Mouse (Mus musculus): ENCODE data around the gene Ptpn9. TPM values are rescaled to one million over a fixed set of nuclear protein-coding genes. Genes with fewer than 3 reads are reported as not detected.

Gene Ptpn9
- total and polyA plus RNA-seq, 3 experiments = 37.2 to 145 (median 47.6) TPM

DNA sequence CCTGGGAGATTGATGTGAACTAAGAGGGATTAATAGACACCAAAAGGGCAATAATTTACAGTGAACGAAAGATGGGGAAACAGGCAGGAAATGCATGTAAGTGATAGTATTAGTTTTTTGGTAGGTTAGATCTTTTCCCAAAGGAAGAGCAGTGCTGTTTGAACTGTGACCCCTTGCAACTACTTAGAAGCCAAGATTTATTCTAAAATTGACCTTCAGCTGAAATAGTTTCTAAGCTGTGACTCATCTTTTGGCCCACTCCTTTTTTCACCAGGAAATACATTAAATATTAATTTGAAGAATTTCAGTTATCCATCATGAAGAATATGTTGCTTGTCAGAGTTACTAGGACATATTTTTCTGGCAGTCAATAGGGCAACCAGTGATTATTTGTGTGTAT lies 19.0 kb downstream of the Ptpn9 start:
- DNase-seq = no peak

DNA sequence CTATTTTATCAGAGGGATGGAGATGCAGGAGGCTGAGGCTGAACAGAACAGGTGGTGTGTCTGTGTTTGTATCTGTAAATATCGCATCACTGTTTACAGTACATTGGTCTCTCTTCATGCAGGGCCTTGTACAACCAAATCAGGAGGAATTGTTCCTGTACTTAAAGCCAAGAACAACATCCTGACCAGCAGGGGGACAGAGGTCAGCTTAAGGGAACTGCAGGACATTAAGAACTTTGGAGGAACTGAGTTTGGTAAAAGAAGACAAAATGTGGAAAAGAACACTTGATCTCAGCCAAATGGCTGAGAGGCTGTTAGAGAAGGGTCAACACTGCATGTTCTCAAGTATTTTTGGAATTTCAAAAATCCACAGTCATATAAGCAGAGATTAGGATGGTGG lies 20.0 kb downstream of the Ptpn9 start:
- peak; percentile 38 for DNase-seq

DNA sequence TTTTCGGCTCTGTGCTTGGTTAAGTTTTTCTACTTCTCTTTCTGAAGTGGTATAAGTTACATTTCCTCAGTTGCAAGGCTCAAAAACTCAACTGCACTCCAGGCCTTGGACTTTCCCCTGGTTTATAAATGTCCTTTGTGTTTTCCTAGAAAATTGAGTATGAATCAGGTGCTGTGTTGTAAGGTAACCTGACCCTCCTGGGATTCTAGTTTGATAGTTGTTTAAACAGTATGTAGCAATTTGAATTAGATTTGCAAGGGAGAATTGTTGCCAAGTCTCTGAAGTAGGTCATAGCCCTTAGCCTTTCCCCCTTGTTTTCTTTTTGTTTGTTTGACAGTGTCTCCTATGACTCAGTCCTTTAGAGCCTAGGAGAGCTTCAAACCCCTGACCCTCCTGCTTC lies 22.9 kb downstream of the Ptpn9 start:
- peak; percentile 42 for DNase-seq

DNA sequence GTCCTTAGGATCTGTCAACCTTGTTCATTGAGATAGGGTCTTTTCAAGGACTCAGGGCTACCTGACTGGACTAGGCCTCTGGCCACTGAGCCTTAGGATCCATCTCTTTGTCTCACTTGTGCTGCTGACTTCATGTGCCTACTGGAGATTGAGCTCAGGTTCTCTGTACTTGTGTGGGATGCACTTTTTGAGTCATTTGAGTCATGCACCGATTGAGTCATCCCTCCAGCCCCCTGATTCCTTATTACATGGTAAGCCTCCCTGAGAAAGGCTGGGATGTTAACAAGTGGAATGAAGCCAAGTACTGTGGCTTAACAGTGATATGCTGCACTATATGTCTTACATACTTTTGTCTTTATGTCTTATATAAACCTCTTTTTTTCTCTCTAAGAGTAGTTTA lies 37.0 kb downstream of the Ptpn9 start:
- no peak for DNase-seq

DNA sequence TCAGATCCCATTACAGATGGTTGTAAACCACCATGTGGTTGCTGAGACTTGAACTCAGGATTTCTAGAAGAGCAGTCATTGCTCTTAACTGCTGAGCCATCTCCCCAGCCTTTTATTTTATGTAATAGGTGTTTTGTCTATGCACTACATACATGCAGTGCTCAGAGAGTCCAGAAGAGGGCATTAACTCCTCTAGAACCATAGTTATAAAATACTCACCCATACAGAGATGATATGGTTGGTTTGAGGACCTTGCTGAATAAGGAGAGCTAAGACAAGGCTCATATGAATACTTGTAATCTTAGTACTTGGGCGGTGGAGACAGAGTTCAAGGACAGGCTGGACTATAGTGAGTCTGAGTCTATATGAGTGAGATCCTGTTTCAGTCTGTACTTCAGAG lies 61.5 kb downstream of the Ptpn9 start:
- DNase-seq = peak; percentile 51

DNA sequence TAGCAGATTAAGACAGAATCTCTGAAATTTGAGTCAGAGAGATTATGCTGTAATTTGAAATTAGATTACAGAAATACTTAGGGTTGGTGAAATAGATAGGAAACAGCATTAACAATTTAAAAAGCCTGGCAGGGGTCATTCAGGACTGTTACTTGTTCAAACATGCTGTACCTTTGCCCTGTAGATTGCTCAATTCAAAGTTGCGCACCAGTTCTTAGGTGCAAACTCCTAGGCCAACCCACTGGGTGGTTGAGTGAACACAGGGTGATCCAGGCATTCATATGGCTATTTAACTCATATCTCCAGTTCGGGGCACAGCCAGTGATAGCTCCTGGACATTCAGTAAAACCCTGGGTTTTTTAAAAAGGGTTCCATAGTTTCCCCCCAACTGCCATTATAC lies 69.4 kb downstream of the Ptpn9 start:
- DNase-seq = no peak

DNA sequence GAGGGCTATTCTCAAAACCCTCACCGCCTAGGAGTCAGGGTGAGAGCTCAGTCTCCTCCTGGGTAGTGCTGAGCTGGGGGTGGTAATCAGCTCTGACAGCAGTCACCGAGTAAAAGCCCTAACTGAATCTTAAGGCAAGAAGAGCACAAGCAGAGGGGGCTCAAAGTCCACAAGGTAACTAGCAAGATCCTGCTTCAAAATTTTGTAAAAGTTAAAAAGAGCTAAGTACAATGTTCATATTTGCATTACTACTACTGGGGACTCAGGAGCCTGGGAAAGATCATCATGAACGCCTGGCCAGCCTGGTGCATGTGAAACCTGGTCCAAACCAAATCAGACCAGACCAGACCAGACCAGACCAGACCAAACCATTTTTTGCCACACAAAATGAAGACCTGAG lies 73.5 kb downstream of the Ptpn9 start:
- no peak for DNase-seq

DNA sequence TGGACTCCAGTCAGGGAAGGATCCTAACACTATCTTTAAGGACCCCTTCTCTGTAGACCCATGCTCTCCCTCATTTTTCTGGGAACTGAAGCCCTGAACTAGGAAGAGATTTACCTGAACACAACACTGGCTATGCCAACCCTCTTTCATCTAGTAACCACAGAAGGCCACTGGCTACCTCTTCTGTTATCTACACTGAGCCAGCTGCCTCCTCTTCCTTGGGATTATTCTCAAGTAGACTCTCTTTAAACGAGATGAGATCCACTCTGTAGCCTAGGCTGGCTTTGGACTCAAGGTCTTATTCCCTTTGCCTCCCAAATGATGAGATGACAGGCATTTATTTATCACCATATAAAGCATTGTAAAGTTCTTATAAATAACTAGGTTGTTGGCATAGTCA lies 75.5 kb downstream of the Ptpn9 start:
- DNase-seq = no peak

DNA sequence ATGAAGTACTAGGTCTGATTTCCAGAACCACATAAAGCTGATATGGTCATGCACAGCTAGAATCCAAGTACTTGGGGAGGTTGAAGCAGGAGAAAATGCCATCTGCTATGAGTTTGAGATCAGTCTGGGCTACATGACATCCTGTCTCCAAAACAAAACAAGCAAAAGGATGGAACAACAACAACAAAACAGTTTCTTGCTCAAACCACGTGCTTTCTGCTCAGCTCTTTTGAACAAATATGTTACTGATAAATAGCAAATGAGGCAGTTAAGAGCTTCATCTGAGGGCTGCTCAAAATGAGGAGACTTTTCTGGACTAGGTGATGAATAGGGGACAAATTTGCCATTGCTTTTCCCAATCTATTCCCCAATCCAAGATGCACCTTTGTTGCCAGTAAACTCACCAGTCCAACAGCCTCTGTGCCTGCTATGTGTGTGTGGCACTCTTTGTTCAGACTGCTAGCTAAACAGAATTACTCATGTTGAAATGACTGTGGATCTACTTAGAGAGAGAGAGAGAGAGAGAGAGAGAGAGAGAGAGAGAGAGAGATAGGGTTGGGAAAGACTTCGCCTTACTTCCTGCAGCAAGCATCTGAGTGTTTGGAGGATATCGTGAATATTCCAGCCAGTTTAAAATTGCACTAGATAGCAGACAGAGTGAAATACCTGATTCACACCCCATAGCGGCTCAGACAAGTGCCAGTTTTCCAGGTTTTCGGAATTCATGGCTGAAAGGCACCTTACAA lies 76.2 kb downstream of the Ptpn9 start:
- DNase-seq = no peak

DNA sequence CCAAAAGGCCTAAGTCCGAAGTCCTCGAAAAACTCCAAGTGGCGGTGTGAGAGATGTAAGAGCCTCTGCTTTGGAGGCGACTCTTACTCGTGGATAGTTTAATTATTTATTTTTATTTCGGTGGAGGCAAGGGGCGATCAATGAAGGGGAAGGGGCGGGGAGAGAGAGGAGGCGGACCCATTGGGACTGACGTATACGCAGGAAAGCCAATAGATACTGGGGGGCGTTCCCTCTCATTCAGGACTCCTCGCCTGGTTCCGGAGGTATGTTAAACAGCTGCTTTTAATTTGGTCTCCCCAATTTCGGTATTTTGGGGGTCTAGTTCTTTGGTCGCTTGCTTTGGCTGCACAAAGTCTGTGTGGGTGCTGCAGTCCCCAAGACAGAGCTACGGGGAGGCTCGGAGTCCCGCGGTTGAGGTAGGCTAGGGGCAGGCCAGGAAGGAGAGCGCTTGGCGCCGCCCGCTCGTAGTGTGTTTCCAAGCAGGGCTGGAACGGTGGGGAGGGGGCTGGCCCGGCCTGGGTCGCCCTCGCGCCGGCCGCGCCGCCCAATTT lies 77.2 kb downstream of the Ptpn9 start, which contains the start of gene Sin3a:
TSS of gene Sin3a (plus strand) at position 240 of the 551 bp plus-strand sequence.
- peak; percentile 88 for DNase-seq

DNA sequence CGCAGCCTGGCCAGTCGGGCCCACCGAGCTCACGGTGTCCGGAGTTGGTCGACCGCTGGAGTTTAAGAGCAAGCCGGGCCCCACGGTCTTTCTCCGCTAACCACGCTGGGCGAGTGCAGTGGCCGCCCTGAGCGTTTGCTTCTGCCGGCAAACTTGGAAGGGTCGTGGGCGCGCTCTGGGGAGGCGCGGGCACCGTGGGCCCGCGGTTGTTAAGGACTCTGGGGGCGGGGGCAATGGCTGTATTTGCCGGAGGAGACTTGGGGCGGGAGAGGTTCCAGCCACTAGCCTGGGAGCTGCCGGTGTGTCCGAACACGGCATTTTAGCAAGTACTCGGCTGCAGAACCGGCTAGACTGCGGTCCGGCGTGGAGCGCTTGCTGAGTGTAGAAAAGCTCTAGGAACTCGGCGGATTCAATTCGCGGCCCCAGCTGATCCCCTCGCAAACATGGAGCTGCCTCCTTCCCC lies 77.8 kb downstream of the Ptpn9 start:
- DNase-seq = no peak

DNA sequence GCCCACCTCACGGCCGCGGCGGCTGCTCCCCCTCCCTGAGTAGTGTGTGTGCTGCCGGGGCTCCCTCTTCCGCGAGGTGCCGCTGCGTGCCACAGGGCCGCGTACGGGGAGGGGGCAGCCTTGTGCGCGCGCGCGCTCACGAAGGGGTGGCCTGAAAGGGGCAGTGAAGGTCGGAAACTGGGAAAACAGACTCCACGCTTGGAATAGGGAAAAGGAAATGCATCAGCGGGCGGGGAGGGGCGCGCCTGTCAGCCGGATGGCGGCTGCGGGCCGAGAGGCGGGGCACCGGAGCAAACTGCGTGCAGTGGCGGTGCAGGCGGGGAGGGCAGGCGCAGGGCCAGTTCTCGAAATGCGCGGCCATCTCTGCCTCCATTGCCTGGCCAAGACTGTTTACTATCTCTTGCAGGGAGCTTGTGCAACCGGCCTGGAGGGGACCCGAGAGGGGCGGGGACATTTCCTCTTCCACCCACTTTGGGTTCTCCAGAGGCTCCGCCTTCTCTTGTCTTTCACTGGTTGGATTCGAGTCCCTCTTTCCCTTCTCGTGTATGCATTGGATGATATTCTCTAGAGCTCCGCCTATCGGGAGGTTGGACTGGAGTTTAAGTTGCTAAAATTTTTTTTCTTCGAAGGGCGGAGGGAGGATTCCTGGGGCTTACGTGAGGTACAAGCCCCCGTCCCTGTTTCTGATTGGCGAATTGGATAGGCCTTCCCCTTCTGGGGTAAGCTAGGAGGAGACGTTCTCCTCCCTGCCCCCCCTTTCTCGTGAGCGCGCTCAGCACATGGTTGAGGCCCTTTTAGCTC lies 78.5 kb downstream of the Ptpn9 start:
- peak; percentile 99 for DNase-seq

DNA sequence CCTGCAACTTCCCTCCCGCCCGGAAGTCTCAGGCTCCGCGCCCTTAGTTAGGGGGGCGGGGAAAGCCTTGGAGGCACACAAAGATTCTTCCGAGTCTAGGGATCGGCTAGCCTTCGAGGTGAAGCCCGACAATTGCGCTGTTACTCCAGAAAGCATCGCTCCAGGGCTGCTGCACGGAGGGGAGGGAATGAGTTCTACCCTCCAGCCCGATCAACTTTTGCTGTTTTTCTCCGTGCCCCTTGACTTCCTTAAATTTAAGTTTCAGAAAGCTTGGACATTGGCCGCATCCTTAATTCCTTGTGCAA lies 79.0 kb downstream of the Ptpn9 start:
- DNase-seq = no peak

DNA sequence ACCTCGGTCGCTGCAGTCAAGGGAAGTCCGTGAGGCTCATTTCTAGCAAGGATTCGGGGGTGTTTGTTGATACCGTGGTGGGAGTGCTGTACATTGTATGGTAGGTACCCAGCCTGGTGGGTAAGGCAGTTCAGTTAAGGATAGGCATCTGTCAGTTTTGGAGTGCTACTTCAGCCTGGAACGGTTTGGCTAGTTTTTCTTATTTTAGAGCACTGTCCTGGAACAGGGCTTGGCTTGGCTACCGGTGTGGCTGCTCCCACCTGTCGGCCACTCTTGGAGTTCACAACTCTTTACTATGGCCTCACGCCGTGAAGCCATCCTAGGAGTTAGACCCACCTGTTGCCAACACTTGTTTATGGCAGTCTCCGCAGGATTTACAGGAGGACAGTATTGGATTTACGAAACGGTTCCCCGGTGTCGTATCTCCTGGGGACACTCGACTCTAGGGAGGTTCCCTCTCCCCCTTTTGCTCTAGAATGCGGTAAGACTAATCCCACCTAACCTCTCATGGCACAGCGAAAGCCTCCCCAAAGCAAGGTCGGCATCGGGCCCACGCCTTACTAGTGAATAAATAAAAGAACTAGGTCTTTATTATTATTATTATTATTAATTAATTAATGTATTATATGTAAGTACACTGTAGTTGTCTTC lies 79.6 kb downstream of the Ptpn9 start:
- DNase-seq = peak; percentile 43

DNA sequence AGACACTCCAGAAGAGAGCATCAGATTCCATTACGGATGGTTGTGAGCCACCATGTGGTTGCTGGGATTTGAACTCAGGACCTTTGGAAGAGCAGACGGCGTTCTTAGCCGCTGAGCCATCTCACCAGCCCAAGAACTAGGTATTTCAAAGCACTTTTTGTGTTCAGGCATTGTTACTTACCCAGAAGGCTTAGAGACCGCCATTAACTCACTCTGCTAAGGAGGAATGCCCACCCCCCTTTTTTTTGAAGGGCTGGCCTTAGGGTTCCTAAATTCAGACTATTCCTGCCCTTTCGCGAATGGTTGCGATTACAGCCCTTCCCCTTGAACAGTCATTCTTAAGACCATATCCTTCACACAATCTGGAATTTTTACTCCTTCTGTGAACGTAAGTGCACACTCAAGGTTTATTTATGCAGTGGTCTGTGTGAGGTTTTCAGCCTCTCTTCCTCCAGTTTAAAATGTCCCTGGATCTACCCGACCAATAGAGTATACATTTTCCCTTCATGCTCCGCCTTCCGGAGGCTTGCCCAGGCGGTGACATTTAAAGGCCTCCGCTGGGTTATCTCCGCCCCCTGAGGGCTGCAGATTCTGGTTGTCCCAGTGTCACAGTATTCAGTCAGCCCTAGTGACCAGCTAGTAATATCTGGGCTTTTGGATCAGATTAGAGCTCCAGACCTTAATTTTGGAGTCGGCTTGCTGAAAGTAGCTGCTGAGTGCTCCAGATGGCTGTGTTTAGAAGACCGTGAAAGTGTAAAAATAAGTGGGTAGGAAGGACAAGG lies 80.3 kb downstream of the Ptpn9 start:
- peak; percentile 89 for DNase-seq

DNA sequence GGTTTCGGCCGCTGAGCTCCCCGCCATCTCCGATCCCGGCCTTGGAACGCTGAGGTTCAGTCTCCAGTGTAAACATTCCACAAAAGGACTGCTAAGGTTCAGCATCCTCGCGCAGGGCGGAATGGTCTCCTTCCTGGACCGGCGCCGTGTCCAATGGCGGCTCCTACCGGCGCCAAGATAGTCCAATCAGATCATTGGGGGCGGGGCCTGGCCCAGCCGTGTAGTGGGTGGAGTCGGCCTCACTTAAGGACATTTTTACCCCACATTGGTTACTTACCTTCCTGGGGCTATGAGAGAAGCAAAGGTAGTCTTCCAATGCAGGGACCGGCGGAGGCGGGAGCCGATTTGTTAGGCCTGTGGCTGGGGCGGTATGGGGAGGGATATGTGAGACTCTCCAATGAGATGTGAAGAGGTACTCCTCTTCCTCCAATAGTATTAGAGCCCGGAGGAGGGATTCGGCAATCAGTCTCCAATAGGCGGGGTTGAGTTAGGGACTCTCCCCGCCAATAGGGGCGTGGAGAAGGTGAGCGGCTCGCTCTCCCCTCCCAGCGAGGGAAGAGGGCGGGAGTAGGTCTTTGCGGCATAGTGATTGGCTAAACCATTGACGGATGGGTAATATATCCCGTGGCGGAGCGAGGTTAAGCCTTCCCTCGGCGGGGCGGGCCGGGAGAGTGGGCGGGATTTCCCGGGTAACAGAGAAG lies 81.1 kb downstream of the Ptpn9 start:
- DNase-seq = peak; percentile 99

DNA sequence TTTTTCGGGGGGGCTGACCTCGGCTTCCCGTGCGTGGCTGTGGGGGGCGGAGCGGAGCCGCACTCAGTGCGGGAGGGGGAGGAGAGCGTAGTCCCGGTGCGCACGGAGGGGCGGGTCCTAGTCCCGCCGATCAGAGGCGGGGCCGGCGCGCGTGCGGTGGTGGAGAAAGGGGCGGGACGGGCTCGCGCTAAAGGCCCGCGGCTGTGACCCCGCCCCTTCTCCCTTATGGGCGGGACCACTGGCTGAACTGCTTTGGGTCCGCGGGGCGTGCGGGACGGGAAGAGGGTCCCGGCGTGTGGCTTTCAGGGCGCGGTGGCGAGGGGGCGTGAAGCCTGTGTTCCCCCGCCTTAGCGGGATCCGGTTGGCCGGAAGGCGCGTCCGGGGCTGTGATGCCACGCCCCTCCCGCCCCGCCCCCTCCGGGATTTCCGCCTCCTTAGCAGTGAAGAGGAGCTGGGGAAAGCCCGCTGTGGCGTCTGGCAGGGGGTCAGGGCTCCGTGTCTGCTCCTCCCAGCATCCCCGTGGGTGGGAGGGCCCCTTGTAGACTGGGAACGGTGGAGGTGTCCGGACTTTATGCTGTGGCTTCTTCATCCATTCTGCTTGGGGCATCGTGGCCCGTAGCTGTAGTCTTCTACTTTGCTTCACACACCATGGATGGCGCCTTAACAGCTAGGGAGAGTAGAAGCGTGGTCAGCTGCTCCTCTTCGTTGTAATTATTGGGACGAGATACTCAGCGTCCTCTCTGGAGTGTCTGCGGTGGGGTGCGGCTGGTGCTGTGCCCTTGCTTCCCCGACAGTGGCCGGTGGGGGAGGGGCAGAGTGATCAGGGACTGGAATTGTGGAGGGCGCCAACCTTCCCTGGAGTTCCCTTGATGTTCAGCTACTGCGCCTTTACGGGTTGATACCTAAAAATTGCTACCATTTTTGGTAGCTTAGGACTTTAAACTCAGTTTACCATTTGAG lies 82.3 kb downstream of the Ptpn9 start:
- peak; percentile 95 for DNase-seq

DNA sequence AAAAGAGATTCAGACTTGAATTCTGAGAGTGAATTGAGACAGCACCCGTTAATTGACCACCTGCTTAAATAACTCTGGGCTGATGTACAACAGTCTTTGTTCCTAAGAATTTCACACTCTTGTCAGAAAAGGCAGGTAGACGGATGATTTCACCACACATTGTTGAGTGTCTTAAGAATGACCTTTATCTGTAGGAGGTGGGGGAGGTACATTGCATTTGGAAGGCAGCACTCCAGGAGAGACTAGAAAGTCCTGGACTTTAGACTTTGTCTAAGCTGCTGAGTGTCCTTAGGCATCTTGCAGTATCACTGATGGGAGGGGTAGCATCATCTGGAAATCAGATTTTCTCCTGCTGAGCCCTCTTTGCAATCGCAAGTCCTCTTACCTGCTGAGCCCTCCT lies 87.5 kb downstream of the Ptpn9 start:
- no peak for DNase-seq

Measured in adrenal gland, adult 2 months (tissue).